Mouse (Mus musculus): Measurements from ENCODE around the gene Rere.
"Not testable (repeated sequence)": the region's sequence is repeated elsewhere in the genome, so short reads cannot be mapped to it uniquely, and the experiment has no call there.

Rere gene

DNA sequence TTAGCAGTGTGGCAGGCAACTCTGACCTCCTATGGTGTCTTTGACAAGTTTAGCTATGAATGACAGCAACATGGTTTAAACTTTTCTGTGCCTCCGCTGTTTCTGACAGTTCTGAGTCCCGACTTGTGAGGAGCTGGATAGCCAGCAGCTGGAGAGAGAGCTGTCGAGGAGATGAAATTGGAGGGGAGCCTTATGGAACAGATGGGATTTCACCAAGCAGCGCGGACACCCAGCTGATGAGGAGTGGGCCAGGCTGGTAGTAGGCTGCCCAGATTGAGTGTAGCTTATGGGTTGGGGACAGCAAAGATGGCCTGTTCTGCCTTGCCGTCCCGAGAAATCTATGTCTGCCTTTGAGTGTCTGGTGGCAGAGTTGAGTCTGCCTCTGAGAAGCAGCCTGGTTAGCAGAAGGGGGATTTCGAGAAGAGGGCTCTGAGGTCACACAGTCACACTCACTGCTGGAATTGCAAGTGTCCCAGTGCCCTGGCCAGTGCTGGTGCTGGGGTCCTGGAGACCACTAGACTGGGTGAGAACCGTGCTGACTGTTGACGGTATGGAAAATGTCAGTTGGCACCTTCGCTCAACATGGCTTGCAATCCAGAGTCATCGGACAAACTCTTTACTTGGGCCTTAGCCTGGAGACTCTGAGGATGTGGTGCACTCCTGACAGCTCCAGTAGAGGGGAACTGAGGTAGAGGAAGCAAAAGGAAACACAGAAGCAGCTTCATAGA is 268.7 kb downstream of the Rere start:
- no peak for DNase-seq (ENCODE audit: low spot score in 2 of 2)

DNA sequence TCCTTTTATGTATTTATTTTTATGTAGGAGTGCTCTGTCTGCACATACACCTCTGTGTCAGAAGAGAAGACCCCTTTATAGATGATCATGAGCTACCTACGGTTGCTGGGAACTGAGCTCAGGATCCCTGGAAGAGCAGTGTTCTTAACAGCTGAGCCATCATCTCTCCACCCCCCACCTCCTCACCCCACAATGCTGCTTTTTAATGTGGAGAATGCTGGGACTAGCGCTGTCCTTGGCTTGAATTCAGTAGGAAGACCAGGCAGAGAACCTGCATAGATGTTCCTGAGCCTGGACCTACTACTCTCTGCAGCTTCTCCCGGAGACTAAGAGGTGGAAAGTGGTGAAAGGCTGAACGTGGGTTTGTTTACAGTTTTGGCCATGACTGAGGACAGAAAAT is 269.9 kb downstream of the Rere start:
- DNase-seq (ENCODE audit: low spot score in 2 of 2): no peak

DNA sequence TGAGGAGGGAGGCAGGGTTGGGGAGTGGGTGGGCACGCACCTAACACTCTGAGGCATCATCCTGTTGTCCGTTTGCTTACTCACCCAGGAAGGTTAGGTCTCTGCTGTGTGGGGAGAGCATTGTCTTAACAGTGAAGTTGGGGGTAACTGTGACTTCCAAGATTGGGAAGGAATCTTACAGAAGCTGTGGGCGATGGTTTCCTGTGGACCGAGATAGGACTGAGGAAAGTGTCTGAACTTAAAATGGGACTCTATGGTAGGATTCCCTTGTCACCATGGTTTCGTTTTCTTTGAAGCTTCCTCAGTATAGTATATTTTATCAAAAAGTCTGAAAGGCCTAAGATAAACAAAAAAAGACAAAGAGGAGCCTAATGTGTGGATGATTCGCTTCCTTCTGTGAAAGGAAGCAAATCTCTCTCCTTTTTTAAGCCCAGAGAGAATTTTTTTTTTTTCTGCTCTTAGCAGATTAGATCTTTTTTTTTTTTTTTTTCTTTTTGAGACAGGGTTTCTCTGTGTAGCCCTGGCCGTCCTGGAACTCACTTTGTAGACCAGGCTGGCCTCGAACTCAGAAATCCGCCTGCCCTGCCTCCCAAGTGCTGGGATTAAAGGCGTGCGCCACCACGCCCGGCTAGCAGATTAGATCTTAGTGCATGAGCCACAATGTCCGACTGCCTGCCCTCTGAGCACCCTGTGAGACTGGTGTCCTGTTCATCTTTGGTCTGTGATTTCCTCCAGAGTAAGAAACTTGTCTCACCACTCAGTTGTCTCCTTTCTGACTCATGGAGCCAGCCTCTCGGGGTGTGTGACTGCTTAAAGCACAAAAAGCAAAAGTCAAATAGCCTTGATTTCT is 271.5 kb downstream of the Rere start:
- DNase-seq (ENCODE audit: low spot score in 2 of 2): no peak

DNA sequence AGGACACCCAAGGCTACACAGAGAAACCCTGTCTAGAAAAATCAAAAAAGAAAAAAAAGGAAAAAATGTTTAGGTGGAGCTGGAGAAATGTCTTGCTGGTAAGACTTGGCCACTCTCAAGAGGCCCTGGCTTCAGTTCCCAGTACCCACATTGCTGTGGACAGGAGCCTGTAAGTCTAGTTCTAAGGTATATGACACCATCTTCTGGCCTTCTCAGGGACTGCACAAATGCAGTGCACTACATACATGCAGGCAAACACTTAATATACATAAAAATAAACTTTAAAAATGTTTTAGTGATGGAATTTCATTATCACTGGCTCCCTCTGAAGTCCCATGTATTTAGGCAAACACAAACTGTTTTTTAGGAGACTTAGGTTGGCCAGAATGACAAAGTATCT is 274.3 kb downstream of the Rere start:
- no peak for DNase-seq (ENCODE audit: low spot score in 2 of 2)

DNA sequence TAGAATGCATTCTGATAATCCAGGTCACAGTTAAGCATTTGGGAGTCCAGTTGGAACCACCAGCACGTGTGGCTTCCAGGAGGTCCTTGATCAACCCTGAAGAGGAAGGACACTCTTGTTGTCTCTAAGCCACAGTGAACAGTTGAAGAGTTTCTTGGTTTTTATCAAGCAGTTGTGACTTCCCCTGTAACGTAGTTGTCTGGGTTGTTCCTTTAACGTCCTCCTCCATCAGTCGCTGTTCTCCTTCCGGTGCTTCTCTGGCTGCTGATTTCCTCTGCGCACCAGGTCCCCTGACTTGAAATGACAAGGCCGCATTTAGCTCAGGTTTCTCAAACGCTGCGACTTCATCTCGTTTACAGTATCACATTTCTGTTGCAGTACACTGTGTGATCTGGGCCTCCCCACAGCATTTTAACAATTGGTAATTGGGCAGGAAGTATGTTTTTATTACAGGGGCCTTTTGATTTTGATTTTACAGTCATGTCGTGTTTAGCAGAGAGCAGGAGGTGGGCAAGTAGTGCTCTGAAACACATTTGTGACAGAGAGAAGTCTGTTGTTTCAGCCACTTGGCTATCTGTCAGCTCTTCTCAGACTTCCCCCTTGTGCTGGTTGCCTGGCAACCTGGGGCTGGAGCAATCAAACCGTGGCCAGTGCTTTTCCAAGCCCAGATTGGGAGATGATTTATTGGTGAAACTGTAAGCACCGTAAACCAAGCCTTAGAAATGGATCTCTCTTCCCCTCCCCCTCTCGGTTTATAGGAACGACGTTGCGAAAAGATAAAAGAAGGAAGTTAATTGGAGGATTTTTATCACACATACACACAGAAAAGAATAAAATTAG is 275.2 kb downstream of the Rere start:
- DNase-seq (ENCODE audit: low spot score in 2 of 2): peak; percentile 17 to 31

DNA sequence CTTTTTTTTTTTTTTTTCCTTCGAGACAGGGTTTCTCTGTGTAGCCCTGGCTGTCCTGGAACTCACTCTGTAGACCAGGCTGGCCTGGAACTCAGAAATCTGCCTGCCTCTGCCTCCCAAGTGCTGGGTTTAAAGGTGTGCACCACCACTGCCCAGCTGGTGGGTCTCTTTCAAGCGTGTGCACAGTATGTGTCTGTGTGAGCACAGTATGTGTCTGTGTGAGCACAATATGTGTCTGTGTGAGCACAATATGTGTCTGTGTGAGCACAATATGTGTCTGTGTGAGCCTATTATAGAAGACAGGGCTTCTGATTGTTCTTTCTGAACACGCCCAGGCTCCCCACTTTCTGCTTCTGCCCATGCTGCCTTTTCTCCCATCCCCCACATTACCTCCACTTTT is 275.8 kb downstream of the Rere start:
- DNase-seq (ENCODE audit: low spot score in 2 of 2): not testable (repeated sequence)

DNA sequence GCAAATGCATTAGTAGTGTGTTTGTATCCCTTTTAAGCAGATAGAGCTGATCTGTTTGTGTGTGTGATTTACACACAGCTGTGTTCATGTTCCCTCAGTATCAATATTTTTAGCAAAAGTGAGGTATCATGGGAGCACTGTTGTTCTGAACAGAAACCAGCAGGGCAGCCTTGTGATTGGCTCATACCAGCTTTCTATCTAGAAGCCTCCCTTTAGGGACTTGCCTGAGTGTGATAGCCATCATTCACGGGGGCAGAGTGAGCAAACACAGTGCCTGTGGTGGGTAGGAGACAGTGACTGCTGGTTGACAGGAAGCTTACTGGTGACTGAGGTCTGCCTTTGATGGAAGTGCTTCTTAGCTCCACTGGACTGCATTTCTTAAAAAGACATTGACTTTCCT is 276.5 kb downstream of the Rere start:
- DNase-seq (ENCODE audit: low spot score in 2 of 2): no peak

DNA sequence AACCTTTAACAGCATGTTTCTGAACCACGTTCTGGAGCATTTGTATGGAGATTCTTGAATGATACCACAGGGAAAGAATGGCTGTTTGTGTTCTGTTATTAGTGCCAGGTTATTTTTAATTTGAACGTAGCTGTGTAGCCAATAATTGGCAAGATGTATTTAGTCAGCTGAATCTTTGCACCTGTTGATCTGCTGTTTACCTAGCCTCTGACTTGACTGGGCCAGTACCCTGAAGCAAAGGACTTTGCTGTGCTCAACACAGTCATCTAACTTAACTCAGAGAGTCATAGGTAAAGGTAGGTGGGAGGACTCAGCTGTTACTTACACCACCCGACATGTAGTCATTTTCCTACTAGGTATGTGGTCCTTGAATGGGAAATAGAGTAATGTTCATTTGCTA is 278.1 kb downstream of the Rere start:
- DNase-seq (ENCODE audit: low spot score in 2 of 2): no peak

DNA sequence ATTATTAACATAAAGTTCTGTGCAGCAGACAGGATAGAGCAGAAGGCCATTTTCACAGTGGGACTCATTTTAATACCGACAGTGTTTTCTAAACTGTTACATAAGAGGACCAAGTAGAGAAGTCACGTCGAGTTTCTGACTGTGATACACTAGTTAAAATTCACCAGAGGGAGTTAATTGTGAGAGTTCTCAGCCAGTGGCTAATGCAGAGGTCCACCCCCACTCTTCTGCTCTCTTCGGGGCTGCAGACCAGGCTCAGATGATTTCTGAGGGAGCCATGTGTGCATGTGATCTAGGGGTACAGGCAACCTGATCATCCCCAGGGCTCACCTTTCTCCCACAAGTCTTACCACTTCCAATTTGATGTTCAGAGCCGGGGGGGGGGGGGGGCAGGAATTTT is 281.8 kb downstream of the Rere start:
- DNase-seq (ENCODE audit: low spot score in 2 of 2): no peak

DNA sequence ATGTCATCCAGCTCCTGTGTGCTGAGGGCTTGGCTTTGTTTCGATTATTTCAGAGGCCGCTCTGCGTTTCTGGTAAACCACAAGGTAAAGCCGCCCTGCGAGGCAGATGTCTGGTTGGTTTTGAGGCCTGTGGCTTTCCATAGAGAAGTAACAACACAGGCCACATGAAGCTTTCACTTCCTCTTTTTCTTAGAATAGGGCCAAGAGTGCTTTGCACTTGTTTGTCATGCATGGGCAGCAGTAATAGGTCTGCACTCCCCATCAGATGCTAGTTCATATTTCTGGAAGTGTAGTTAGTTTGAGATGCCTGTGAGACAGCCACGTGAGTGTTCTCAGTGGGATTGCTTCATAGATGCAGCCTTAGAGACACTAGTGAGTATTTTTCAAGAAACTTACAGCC is 284.7 kb downstream of the Rere start:
- DNase-seq (ENCODE audit: low spot score in 2 of 2): peak; percentile 50 to 62

DNA sequence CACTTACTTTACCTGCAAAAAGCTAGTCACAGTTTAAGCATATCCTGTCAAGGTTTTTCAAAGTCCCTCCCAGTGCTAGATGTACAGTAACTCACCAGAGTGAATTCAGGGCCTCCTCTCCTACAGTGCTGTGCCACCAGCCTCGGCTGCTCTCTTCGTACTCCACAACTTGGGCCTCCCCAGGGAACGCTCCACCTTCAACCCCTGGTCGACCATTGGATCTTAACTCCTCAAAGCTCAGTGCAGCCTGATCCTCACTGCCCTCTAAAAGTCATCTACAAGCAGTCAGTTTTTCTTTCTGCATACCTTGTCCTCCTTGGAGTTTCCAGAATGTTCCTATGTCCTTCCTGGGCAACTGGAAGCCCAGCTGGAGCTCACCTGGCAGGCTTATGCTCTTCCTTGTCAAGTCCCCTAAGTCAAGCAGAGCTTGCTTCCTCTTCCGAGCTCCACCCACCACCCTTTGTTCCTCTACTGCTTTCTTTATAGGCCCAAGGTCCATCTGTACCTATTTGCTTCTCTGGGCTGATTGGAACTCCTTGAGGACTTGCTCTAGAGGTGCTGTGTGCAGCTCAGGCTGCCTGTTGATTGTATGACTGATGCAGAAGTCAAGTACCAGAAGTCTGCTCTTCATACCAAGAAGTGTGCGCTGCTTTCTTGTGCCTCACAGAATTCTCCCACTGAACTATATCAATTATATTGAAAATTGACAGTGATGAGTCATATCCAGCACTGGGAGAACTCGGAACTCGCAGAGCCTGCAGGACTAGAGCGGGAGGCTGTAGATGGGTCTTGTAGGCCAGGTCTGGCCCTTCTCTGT is 287.1 kb downstream of the Rere start:
- peak in 1 of 2 experiments; percentile 41 for DNase-seq (ENCODE audit: low spot score in 2 of 2)

DNA sequence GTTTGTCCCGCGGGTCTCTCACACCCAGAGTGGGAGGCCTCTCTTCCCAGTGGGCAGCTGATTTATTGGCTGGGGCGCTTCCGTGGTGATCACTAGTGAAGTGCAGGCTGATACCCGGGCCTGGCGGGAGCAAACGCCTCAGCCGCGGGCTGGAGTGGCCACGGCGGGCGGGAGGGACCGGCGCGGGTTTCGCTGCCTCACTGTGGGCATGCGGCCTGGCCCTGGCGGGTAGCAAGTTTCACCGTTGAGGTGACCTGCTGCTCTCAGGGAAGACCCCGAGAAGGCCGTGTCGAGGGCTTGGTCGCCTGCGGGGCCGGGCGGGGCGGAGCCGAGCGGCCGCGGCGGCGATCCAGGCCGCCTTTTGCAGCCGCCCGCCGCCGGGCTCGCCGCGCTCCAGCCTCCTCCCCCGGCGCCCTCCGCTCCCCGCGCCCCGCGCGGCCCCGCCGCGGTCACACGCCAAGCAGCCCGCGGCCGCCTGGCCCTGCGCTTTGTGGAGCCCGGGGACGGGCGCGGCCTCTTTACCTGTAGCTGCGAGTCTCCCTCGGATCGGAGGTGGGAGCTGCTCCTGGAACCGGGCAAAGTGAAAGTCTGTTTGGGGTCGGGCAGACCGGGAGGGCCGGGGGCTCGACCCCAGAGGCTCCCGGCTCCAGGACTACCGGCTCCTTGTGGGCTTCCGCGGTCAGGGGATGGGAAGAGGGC is 287.8 kb downstream of the Rere start:
- DNase-seq (ENCODE audit: low spot score in 2 of 2): peak; percentile 53 to 66

DNA sequence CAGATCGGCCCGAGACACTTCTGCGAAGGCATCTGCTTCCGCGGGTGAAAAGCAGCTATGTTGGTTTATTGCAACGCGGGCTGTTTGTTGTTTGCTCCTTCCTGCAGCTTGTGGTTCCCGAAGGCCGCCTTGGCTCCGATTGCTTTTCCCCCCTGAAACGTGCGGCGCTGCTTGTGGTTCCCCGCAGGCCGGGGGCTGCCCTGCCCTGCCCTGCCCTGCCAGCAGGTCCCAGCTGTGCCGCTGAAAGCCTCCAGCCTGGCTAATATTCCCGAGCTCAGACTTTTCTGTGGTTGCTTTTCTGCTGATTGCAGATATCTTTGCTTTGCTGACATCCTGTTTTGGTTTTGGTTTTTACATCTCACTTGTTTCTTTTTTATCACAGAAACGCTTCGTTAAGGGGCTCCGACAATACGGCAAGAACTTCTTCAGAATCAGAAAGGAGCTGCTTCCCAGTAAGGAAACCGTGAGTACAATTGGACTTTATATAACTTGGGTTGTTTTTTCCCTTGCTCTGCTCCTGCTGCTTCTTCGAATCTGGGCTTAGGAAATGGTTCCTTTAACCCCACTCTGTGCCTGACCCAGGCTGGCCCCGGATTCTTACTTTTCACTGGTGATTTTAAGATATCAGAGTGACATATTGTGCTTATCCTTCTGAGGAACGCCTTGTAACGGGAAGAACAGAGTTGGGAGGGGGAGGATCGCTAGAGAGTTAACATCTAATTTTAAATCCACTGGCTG is 288.6 kb downstream of the Rere start:
- DNase-seq (ENCODE audit: low spot score in 2 of 2): no peak

DNA sequence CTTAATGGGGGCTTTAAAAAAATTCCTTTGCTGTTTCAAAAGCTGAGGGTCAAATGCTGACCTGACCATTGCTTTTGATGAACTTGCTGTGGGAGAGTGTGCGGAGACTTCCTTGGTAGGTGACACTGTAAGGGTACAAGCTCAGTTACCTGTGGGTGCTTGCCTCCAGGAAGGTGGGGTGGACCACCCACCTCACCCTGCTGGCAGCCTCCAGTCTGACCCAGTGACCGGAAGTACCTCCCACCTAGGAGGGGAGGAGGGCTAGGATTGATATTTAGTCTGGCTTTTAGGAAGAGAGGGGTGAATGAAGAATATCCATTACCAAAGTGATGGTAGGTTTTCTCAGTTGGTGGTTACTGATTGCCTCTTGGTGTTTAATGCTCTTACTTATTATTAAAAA is 289.3 kb downstream of the Rere start:
- no peak for DNase-seq (ENCODE audit: low spot score in 2 of 2)

DNA sequence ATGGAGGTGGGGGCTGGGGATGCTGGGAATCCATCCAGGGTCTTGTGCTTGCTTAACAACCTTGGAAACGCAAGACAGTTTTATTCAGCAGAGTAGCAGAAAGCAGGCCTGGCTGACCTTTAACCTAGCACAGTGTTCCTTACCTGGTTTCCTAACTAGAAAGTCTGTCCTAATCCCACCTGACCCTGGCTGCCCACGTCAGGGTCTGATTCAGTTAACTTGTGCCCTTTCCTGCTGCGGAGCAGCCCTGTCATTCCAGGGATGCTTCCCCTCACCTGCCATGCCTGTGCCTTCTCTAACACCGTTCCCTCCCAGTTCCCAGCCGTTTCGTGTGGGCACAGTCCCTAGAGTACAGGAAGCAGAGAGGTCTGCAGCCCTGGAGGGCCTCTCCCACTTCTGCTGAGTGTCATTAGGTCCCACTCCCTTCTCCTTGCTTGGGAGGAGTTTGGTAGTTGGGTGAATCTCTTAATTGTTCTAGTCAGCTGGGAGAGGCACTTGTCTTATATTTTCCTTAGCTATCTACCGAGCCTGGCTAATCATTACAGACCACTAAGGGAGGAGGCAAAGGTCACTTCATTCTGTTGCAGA is 290.8 kb downstream of the Rere start:
- DNase-seq (ENCODE audit: low spot score in 2 of 2): no peak

DNA sequence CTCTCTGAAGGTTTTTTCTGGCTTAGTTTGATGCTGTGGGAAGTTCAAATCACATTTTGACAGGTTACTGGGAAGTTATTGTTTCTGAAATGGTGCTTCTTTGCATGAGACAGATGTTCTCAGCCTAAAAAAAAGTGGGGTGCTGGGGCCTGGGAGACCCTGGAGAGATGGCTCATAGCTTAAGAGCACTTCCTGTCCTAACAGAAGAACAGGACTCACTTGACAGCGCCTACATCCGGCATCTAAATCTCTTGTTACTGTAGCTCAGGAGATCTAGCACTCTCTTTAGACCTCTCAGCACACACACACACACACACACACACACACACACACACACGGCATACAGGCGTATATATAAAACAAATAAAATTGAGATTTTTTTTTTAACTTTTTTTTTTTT is 291.5 kb downstream of the Rere start:
- DNase-seq (ENCODE audit: low spot score in 2 of 2): no peak

DNA sequence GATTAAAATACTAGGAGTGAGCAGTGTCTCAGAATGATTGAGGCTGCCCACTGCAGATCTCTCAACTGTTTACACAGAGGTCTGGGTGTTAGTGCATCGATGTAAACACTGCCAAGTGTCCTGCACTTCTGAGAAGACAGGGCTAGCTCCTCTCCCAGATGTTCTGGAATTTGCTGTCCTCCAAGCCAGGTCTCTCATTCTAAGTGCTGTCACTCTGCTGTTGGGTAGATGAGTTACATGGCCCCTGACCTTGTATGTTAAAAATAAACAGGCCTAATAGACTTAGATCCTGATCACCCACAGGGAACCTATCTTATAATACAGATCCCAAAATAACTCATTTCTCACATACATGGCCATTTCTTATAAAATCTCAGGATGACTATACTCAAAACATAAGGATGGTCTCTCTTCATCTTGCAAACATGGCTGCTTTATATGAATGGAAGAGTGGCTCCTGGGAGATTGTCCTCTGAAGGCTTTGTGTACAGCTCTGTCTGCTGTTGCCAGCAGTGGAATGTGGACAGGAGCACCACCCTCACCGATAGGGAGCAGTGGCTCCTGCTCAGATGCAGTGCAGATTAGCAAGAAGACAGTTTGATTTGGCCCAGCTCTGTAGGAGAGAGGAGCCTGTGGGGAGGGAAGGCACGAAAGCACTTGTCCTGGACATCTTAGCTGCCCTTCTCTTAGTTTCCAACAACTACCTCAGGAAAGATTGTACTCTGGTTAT is 294.1 kb downstream of the Rere start:
- DNase-seq (ENCODE audit: low spot score in 2 of 2): no peak

DNA sequence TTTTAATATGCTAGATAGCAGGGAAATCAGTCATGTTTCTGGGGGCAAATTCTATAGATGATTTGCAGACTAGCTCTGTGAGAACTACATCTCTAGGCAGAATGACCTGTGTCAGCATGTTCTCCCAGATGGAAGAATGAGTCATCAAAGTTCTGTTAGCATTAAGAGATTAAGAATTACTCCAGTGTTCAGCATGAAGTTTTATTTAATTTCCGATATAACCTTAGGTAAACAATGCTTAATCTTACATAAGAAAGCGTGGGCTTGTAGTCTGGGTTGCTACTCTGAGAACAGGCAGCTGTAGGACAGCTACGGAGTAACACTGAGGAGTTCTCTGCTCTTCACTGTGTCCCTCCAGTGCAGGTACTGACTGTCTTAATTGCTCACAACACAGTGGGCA is 294.9 kb downstream of the Rere start:
- no peak for DNase-seq (ENCODE audit: low spot score in 2 of 2)

DNA sequence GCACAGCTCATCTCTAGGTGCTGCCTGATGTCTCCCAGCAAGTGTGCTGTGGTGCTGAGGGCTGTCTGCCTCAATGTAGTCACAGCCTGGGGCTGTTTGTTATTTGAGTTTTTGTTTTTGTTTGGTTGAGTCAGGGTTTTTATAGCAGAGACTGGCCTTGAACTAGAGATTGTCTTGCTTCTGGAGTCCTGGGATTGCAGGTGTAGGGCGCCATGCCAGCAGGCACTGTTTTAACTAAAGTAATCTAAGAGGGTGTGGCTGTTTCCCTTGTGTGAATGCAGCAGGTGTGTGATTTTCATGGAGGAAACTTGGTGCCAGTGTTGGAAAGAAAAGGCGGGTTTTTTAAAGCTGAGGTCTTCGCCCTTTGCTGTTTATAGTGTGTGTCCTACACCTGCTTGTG is 296.6 kb downstream of the Rere start:
- DNase-seq (ENCODE audit: low spot score in 2 of 2): no peak
